Mouse (Mus musculus) retina, postnatal 7 days (tissue): ENCODE data around the gene Batf.
A peak's percentile ranks its signal among the peaks of the same experiment; 100 is the strongest.
"Not testable (repeated sequence)": the region's sequence is repeated elsewhere in the genome, so short reads cannot be mapped to it uniquely, and the experiment has no call there.

Source experiments
- DNase-seq: peaks from one replicate; pipeline ENCODE4 v3.0.0-alpha.2; 2012; ENCODE audit warnings: low read depth, low spot score

Batf gene

DNA sequence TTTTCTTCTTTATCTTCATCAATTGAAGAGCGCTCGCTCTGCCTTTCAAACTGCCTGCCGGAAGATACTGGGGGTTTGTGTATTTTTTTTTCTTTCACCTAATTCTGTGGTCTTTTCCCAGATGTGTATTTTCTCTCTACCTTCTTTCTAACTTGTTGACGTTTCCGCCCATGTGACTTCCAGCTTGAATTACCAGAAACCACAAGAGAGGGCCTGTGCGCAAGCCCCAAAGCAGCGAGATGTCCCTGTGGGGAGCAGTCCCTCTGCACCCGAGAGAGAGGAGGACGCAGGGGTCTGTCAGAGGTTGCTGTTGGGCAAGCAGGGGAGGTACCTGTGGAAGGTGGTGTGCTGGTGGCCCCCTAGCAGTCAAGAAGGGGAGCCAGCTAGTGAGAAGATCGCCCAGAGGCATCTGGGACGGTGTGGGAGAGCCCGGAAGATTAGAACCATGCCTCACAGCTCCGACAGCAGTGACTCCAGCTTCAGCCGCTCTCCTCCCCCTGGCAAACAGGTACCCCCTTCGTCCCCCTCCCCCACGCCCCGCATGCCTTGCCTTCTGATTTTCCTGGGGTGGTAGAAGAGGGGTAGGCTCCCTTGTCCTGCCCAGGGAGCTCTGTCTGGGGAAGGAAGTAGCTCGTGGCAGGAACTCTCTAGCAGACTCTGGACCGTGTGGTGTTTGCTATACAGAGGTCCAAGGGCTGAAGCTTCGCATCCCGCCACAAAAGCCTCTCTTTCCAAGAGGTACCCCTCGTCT lies at the start of gene Batf:
Gene Batf, plus strand, starts transcription at position 204 of the 751 bp plus-strand sequence.
- no peak for DNase-seq

DNA sequence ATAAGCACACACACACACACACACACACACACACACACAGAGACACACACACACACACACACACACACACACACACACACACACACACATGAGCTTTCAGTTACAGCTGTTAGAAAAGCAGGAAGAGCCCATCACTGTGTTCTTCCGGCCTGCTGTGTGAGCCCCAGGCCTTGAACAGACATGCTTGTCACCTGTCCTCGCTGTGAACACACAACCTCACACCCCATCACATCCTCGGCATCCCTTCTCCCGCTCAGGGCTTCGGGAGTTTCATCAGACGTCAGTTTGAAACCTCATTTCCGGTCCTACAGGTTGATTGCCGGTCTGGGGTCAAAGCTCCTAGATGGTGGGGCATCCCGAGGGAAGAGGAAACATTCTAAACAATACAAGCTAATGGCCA lies 48.5 kb upstream of the Batf start:
- no peak for DNase-seq

DNA sequence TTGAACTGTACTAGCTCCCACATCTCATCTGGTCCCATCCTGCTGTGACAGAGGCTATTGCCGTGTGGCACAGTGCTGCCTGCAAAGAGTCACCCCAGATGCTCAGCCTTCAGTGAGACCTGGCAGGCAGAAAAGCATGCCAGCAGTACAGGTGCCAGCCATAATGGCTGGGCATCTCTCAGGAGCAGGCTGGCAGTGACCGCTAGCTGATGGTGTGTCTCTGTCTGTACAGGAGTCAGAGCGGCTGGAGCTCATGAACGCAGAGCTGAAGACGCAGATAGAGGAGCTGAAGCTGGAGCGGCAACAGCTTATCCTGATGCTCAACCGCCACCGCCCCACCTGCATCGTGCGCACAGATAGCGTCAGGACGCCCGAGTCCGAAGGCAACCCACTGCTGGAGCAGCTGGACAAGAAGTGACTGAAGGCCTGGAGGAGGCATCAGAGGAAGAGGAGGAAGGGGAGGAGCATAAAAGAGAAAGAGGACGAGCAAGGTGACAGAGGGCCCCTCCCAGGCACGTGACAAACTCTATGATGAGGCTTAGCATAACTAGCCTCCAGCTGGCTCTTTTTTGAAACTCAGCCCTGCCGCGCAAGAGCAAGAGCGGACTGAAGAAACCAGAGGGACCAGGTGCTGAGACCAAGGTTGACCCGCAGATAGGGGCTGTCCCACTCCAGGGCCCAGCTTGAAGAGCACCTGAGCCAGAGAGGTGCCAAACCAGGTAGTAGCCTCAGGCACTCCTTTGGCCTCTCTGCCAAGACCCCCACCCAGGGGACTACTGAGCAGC lies 47.7 kb upstream of the Batf start:
- DNase-seq, result no peak

DNA sequence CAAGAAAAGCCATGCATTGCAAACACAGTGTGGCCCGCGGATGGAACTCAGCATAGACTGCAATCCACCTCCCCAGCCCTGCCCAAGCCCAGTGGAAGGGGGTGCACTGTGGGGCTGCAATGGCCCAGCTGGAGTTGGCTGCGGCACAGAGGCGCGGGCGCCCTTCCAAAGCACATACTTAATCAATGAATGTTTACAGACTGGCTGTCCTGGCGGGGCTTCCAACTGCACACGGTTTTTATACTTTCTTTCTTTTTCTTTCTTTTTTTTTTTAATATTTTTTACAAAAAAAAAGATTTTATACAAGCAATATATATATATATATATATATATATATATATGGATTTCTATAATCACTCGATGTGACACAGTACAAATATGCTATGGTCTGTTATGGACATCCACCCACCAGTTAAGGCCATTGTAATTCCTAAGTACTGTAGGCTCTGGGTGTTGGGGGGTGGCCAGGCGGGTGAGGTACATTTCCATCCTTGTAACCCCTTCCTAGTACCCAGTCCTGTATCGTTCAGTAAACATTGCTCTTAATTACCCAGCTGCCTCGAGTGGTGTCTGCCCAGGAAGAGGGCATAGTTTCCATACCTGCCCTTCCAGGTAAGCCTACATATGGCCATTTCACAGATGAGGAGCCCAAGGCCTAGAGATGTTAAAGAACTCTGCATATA lies 47.0 kb upstream of the Batf start:
- no peak for DNase-seq

DNA sequence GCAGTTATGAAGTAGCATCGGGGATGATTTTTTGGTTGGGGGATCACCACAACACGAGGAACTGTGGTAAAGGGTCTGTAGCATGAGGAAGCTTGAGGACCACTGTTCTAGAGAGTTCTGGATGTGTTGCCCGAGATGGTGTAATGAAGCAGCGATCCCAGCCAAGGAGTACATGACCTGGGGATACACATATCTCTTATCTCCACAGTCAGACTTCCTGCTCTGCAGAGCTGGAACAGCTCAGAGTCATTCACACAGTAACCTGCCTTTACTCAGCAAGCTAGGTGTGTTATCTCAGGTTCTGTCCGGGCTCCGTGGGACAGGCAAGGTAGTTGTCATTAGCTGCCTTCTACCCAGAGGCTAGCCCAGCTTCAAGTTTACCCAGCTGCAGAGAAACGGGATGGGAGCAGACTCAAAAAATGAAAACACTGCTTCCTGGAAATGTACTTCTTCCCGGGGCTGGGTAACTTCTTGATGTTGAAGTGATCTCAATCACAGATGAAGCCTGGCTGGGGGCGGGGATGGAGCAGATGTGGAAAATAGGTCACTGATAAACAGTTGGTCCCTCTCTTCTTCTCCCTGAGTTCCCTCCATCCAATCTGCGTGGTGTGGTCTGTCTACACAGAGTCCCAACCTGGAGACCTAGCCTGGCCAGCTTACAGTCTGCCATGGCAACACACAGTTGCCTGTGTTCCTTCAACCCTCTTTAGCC lies 45.5 kb upstream of the Batf start:
- DNase-seq, result no peak

DNA sequence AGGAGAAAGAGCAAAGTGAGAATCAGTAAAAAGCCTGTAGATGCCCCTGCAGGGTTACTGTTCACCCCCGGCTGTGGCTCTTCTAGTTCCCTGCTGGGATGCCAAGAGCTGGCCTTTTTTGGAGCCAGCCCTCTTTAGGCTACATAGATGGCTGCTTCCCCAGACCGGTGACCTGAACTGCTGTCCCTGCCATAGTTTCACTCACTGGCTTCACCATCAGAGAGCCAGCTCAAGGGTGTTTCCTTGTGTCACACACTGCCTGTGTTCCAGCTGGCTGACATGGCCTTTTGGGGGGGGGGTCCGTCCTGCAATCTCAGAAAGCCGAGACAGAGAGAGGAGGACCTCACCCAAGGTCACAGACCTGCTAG lies 44.9 kb upstream of the Batf start:
- DNase-seq, result no peak

DNA sequence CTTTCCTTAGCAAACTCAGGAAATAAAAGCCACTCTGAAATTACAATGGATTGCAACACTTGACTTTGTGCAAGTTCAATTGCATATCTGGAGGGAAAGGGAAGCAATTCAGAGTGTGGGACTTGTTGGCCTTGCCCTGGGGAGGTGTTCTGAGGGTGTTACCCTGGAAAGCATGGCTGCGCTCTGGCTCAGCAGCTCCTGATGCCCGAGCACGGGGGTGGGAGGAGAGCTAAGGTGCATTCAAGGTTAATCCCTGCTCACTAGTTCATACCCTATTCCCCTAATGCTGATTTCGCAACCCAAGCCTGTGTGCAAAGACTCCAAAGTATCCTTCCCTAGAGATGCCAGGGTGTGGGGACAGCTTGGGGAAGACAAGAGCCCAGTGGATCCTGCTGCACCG lies 42.7 kb upstream of the Batf start:
- no peak for DNase-seq

DNA sequence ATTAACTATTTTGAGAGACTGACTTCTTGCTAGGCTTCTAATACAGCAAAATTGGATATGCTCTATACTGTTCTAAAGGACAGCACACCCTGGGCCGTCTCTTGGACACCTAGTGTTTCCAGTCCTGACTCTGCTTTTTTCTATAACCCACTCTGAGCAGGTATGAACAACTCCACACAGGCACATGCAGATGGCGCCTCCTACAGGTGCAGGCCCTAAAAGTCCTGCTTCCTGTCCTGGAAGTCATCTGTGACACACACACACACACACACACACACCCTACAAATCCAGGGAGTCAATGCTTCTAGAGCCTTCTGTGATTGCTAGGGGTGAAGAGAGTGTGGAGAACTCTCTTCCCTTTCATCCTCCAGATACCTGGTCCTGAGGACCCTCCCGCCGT lies 40.8 kb upstream of the Batf start:
- DNase-seq, result no peak

DNA sequence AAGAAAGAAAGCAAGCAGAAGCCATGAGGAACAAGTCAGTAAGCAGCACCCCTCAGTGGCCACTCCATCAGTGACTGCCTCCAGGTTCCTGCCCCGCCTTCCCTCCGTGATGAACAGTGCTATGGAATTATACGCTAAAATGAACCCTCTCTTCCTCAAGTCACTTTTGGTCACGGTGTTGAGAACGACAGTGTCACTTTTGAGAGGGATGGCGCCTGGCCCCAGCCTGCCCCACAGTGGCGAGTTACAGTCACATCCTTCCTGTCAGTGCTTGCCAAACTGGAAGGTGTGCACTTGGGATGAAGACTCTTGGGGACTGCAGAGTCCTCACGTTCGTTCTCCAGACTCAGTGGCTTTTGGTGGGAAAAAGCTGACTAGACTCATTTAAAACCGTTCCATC lies 39.1 kb upstream of the Batf start:
- no peak for DNase-seq

DNA sequence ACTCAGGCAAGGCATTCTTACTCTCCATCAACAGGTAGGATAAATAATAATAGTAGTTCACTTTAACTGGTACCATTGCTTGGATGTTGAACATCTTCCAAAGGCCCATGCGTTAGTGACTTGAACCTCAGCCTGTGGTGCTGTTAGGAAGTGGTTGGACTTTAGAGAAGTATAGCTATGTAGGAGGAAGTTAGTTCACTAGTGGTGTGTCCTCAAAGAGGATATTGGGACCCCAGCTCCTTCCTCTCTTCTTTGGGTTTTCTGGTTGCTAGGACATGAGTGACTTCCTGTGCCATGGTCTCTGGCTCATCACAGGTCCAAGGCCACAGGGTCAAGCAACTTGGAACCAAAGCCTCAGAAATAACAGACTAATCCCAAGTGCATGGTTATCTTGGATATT lies 38.5 kb upstream of the Batf start:
- DNase-seq, result no peak

DNA sequence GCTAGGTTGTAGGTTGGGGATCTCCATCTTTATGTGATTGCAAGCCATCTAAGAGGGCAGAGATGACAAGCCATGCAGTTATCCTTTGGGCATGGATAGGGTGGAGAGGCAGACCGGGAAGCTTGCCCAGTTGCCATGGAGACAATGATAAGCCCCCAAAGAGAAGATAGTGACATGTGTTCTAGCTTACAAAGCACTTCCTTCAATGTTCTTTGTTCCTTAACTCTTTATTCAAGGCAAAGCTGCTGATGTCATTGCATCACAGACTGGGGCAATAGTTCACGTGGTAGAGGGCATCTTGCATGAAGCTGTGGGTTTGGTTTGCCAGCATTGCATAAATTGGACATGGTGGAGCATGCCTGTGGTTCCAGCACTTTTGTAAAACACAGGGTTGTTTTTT lies 27.1 kb upstream of the Batf start:
- no peak for DNase-seq

DNA sequence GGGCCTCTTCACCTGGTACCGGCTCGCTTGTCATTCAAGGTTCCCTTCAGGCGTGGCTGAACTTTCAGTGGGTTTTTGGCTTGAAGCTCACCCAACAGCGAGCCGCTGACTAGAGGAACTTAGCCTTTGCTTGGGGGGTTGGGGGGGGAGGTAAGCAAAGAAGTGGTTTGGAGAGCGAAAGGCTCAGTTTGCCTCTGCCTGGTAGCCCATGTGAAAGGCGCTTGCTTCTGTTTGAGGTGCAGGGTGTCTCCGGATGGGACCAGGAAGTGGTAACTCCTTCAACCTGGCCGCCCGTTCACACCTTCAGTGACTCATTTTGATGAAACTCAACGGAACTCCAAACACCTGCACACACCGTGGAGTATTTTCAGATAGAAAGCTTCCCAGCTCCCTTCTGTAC lies 25.6 kb upstream of the Batf start:
- DNase-seq, result no peak

DNA sequence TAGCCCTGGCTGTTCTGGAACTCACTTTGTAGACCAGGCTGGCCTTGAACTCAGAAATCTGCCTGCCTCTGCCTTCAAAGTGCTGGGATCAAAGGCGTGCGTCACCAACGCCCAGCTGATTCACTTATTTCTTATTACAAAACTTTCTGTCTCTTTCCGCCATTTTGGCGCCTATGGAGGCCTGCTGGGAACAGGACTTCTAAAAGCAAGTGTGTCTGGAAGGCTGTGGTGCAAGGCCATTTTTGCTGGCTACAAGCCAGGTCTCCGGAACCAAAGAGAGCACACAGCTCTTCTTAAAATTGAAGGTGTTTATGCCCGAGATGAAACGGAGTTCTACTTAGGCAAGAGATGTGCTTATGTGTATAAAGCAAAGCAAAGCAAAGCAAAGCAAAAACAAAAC lies 24.2 kb upstream of the Batf start:
- DNase-seq, result not testable (repeated sequence)

DNA sequence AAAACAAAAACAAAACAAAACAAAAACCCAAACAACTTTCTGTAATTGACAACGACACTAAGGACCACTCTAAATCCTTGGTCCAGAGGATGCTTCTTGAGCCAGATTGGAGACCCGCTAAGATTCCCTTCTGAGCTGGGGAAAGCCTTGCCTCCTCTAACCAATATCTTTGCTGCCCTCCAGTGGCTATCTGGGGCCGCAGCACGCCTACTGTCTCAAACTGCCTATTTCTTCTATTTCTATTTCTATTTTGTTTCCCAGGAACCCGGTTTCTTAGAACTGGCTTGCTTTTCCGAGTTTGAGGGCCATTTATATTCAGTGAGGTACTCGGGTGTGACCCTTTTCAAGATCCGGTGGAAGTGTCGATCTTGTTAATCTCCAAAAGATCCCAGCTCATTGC lies 23.6 kb upstream of the Batf start:
- DNase-seq, result peak; percentile 70

DNA sequence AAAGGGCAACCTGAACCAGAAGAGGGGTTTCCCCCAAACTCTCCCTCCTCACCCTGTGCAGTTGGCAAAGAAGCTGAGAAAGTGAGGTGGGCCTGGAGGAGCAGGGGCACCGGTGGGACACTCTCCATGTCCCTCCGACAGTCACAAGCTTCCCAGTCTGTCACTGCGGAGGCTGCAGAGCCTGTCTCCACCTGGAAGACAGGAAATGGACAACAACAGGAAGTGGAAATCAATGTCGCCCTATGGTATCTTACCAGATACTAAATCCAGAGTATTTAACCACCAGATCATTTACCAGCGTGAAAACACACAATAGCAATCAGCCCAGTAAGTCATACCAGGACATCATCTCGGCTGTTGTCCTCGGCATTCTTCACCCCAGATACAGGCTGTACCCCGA lies 20.4 kb upstream of the Batf start:
- DNase-seq, result no peak

DNA sequence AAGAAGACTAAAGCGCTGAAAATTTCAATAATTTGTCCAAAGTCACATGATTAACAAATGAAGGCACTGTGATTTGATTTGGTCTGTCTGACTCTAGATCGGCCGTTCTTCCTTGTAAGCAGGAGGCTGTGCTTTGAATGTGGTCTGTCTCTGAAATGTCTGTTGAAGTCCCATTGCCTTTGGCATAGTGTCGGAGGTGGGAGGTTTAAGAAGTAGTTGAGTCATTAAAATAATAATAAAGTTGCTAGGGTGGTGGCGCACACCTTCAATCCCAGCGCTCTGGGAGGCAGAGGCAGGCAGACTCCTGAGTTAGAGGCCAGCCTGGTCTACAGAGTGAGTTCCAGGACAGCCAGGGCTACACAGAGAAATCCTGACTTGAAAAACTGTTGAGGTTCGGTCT lies 19.4 kb upstream of the Batf start:
- no peak for DNase-seq

DNA sequence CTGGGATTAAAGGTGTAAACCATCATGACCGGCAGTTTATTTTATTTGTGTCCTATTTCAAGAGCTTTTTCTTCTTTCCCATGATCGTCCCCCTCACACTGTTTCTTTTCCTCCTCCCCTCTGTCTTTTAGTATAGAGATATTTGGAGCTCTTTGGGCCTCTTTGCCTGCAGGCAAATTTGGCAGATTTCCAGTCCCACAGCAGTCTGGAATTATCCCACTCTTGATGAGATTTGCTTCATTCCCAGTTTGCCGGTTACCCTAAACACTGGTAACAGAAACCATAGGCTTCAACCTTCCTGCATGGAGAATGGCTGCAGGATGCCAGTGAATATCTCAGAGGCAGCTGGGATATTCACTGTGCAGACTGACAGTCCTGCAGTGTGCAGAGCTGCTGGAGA lies 17.8 kb upstream of the Batf start:
- DNase-seq, result no peak

DNA sequence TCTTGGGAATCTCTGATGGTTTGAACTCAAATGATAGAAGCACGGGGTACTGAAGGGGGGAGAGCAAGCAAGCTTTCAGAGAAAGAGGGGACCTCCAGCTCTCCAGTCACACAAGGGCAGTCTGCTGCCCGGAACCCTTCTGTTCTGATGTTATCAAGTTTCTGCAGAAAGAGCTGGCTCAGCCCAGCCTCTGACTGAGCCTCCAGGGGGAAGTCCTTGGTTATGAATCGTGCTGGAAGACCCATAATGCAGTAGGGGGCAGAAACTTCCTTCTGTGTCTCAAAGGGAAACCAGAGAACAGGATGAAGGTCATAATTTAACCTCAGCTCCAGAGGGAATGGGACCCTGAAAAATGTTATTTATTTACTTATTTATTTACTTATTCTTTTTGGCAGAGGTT lies 16.4 kb upstream of the Batf start:
- no peak for DNase-seq

DNA sequence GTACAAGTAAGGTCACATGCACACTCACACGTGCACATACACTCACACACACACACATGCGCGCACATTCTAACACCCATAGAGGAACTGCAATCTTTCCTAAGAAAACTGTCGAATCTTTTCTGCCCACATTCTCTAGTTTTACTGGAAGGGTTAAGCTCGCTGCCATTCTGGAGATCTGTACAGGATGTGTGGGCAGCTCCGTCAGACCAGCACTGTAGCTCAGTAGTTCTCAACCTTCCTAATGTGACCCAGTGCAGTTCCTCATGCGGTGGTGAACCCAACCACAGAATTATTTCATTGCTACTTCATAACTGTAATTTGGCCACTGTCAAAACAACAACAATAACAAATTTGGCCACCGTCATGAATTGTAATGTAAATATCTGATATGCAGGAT lies 12.6 kb upstream of the Batf start:
- no peak for DNase-seq

DNA sequence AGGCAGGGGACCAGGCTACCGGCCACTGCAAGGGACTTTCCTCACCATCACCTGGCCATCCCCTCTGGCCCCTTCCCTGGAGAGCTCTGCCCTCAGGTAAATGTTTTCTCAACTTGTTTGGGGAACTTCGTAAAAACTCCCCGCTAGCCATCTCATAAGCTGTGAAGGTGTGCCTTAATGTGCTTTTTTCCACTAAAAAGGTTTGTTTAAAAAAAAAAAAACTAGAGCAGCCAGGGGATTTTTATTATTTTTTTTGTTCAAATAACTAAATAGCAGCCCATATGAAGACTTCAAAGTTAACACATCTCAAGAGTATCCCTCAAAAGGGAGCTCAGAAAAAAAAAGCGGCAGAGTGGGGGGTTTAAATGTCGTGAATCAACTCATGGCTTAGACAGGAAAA lies 7.4 kb upstream of the Batf start:
- DNase-seq, result no peak

DNA sequence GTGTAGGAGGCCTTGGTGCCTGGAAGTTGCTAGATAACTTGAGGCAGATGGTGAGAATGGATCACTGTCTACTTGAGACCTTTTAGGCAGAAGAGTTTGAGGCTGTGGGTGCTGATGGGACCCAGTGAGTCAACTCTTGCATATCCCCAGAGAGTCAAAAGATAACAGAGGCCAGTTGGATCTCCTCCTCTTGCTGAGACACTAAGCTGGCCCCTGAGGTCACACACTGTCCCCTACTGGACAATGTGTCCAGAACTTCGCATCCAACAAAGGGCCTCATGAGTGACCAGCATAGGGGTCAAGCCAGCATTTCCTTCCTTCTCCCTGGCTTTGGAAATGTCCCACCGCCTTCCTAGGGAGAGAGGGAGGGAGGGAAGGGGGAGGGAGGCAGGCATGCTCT lies 6.7 kb upstream of the Batf start:
- no peak for DNase-seq

DNA sequence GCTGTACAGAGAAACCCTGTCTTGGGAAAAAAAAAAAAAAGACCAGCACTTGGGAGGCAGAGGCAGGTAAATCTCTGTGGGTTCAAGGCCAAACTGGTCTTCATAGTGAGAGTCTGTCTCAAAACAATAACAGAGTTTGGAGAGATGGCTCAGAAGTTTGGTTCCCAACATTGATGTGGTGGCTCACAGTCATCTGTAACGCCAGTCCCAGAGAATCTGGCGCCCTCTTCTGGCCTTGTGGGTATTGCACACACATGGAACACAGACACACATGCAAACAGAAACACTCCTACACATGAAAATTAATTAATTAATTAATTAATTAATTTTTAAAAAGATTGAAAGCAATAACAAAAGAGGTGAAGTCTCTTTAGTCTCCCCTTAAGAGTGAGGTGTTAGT lies 4.1 kb upstream of the Batf start:
- DNase-seq, result no peak
